Mouse (Mus musculus) forebrain, embryonic 14.5 days (tissue): ENCODE data around the gene Herc4. TPM values are rescaled to one million over a fixed set of nuclear protein-coding genes. Genes with fewer than 3 reads are reported as not detected.
"Not testable (repeated sequence)": the region's sequence is repeated elsewhere in the genome, so short reads cannot be mapped to it uniquely, and the experiment has no call there.

ENCODE experiments used
- ATAC-seq: fragments of 200-750 bp; cut with Nextera tagmentation; 2 replicates; pipeline ENCODE4 v1.8.0; 2017; ENCODE audit warnings: mild to moderate bottlenecking, moderate library complexity
- DNase-seq: peaks from one replicate; pipeline ENCODE4 v3.0.0-alpha.2; 2015; ENCODE audit warnings: low spot score
- H3K27ac ChIP-seq: fragments of 300-500 bp; sonication (generic); 2 replicates; pipeline ENCODE4 v1.5.1; 2014; ENCODE audit warnings: low read depth, mild to moderate bottlenecking, control low read depth, low read length, moderate library complexity
- H3K27me3 ChIP-seq: fragments of 300-500 bp; sonication (generic); replicated peaks from 2 replicates; pipeline ENCODE4 v1.6.1; 2014; ENCODE audit warnings: low read length, control low read depth, mixed read lengths; ENCODE audit not compliant: control insufficient read depth, insufficient read depth
- H3K36me3 ChIP-seq: fragments of 300-500 bp; sonication (generic); 2 replicates; pipeline ENCODE4 v1.6.1; 2014; ENCODE audit warnings: low read length, control low read depth; ENCODE audit not compliant: control insufficient read depth, insufficient read depth
- H3K4me1 ChIP-seq: fragments of 300-500 bp; sonication (generic); 2 replicates; pipeline ENCODE4 v1.6.1; 2014; ENCODE audit warnings: antibody characterized with exemption, low read length, control low read depth; ENCODE audit not compliant: control insufficient read depth, insufficient read depth
- H3K4me2 ChIP-seq: fragments of 300-500 bp; sonication (generic); 2 replicates; pipeline ENCODE4 v1.6.1; 2014; ENCODE audit warnings: mild to moderate bottlenecking, control low read depth, low read length
- H3K4me3 ChIP-seq: fragments of 300-500 bp; sonication (generic); 2 replicates; pipeline ENCODE4 v1.5.1; 2014; ENCODE audit warnings: low read depth, low read length, control low read depth
- H3K9ac ChIP-seq: fragments of 300-500 bp; sonication (generic); 2 replicates; pipeline ENCODE4 v1.6.1; 2014; ENCODE audit warnings: mild to moderate bottlenecking, low read length, control low read depth, moderate library complexity
- H3K9me3 ChIP-seq: fragments of 300-500 bp; sonication (generic); replicated peaks from 2 replicates; pipeline ENCODE4 v1.6.1; 2016; ENCODE audit warnings: low read length, control low read depth, mixed read lengths; ENCODE audit not compliant: control insufficient read depth
- WGBS: fragments of 180-500 bp; shearing (Covaris S2); extraction: QIAGEN DNeasy Blood & Tissue Kit; methylation state at CpG from one replicate; pipeline ENCODE4 v1.1.7; 2014; 5-methylcytosine and 5-hydroxymethylcytosine counted together
- polyA plus RNA-seq: library from polyadenylated mRNA; unstranded; fragments of >200 nt; fragmentation: Nextera tagmentation; extraction: Ambion mirVana; gene quantifications from 2 replicates; pipeline ENCODE4 v1.2.1, GENCODE M21; 2014

Gene Herc4
- polyA plus RNA-seq, 1 experiment from 2014 or later: 36.6 TPM

GRCm38 (mm10) chr10:63351099-63351498, 107.5 kb downstream of the Herc4 start:
- 86% methylated on average over 7 of the region's 7 CpGs for WGBS

DNA sequence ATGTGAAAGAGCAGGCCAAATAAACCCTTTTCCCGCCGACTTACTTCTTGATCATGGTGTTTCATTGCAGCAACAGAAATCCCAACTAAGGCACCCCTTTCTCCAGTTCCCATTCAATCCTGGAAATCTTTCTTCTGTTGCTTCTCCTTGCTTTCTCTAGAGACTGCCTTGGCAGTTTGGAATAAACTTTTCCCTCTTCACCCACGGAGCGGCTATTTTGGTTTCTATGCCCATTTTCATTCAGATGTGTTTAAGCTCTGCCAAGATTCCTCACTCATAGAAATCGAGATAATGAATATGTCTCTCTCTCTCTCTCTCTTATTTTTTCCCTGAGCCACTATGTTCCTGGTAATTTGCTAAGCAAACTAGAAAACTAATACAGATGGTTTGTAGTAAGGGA, 108.5 kb downstream of the Herc4 start:
- H3K9ac ChIP-seq: no peak overlapping the region
- H3K4me1 ChIP-seq: no peaks in the 10 kb centered on the region
- ATAC-seq: no peak
- WGBS: 61% methylated on average over 5 of the region's 5 CpGs
- no peak overlapping the region for H3K27ac ChIP-seq
- no peak overlapping the region for H3K4me2 ChIP-seq
- H3K27me3 ChIP-seq: no peaks in the 10 kb centered on the region
- H3K36me3 ChIP-seq: no peaks in the 10 kb centered on the region
- H3K9me3 ChIP-seq: no peaks in the 10 kb centered on the region
- DNase-seq: no peak
- no peak overlapping the region for H3K4me3 ChIP-seq

More at GRCm38 (mm10) chr10:63351099-63351498, 107.5 kb downstream of the Herc4 start:
- not testable (repeated sequence) for H3K4me3 ChIP-seq, H3K4me1 ChIP-seq, H3K9me3 ChIP-seq, H3K27ac ChIP-seq, H3K36me3 ChIP-seq, ATAC-seq, H3K4me2 ChIP-seq, H3K9ac ChIP-seq, DNase-seq, H3K27me3 ChIP-seq

DNA sequence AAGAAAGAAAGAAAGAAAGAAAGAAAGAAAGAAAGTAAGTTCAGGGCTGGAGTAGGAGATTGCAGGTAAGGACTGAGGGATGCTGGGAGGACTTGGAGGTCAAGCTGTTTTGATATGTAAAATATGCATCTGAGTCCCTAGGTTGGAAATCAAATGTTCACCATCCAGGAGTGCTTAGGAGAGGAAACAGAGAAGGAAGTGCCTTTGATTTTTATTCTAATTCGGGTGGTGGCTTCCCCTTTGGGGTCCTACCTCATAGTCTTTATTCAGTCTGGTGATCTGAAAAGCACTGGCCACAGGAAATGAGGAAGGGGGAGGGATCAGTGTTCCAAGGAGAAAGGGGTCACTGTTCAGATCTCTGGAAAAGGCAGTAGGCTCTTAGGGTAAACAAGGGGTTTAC, 116.9 kb downstream of the Herc4 start:
- Histone ChIP-seq H3K27me3 (no peaks in the 10 kb centered on the region), H3K36me3 (no peaks in the 10 kb centered on the region), H3K4me2 (no peak overlapping the region), H3K4me1 (no peaks in the 10 kb centered on the region), H3K4me3 (no peak overlapping the region), H3K9ac (no peak overlapping the region), H3K27ac (no peak overlapping the region), H3K9me3 (no peaks in the 10 kb centered on the region)
- DNase-seq (no peak), ATAC-seq (no peak)
- whole genome bisulfite sequencing: 65% methylated on average over 1 of the region's 1 CpGs

GRCm38 (mm10) chr10:63365918-63366455, 122.4 kb downstream of the Herc4 start:
- Histone ChIP-seq H3K36me3 (no peaks in the 10 kb centered on the region), H3K27me3 (no peaks in the 10 kb centered on the region), H3K9me3 (no peaks in the 10 kb centered on the region), H3K9ac (no peak overlapping the region), H3K4me2 (no peak overlapping the region), H3K4me3 (no peak overlapping the region), H3K27ac (no peak overlapping the region), H3K4me1 (no peaks in the 10 kb centered on the region)
- ATAC-seq (no peak), DNase-seq (no peak)
- WGBS: 63% methylated on average over 7 of the region's 7 CpGs

DNA sequence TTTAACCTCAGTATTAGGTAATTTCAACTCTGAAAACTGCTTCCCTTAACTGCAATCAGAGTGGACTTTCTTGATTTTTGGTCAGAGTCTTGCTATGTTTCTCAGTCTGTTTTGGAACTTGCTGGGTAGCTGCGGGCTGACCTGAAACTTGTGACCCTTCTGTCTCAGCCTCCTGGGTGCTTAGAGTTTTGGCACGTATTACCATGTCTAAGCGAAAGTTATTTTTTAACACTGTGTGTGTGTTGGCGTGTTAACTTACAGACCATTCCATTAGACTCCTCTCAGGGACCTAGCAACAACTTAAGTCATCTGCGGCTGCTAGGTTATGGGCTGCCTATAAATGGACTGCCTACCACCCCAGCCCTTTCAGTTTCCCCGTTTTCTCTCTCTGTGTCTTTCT, 123.8 kb downstream of the Herc4 start:
- Histone ChIP-seq H3K4me1 (no peaks in the 10 kb centered on the region), H3K9me3 (no peaks in the 10 kb centered on the region), H3K4me3 (no peak overlapping the region), H3K9ac (no peak overlapping the region), H3K27me3 (no peaks in the 10 kb centered on the region), H3K36me3 (no peaks in the 10 kb centered on the region), H3K4me2 (no peak overlapping the region), H3K27ac (no peak overlapping the region)
- 87% methylated on average over 6 of the region's 6 CpGs for WGBS
- DNase-seq (no peak), ATAC-seq (no peak)

Other genes with a start within 250 kb of the Herc4 start
- 81.2 and 90.8 TPM in 2 replicates for gene Hnrnph3, start 219.6 kb upstream of the Herc4 start, polyA plus RNA-seq
- 0.85 and 1.1 TPM in 2 replicates for gene Pbld2, start 219.5 kb upstream of the Herc4 start, polyA plus RNA-seq
- 0.36 and 0.37 TPM in 2 replicates for gene Pbld1, start 183.6 kb upstream of the Herc4 start, polyA plus RNA-seq
- gene Atoh7, start 144.2 kb upstream of the Herc4 start, polyA plus RNA-seq: 0.22 and 0.97 TPM in 2 replicates
- gene Mypn, start 39.9 kb upstream of the Herc4 start, polyA plus RNA-seq: 0.10 and 0.15 TPM in 2 replicates
- 5.6 and 6.2 TPM in 2 replicates for gene Sirt1, start 137.9 kb downstream of the Herc4 start, polyA plus RNA-seq
- gene Dnajc12, start 138.6 kb downstream of the Herc4 start, polyA plus RNA-seq: 9.8 and 11.2 TPM in 2 replicates
- gene Gm7075, start 178.0 kb downstream of the Herc4 start, polyA plus RNA-seq: not detected in 2 replicates
- 0.41 and 0.61 TPM in 2 replicates for gene Ctnna3, start 186.3 kb downstream of the Herc4 start, polyA plus RNA-seq